Mouse (Mus musculus) neural tube, embryonic 14.5 days (tissue): ENCODE measurements around the gene Tspan14. TPM values are rescaled to one million over a fixed set of nuclear protein-coding genes. Genes with fewer than 3 reads are reported as not detected.
A peak's percentile ranks its signal among the peaks of the same experiment; 100 is the strongest.

ENCODE experiments used
- ATAC-seq: fragments of 200-750 bp; cut with Nextera tagmentation; 2 replicates; pipeline ENCODE4 v1.8.0; 2017; ENCODE audit warnings: low read depth, mild to moderate bottlenecking, moderate TSS enrichment, moderate library complexity
- H3K27ac ChIP-seq: fragments of 300-500 bp; sonication (generic); 2 replicates; pipeline ENCODE4 v1.5.1; 2014; ENCODE audit warnings: low read depth, mild to moderate bottlenecking, control low read depth, low read length, moderate library complexity, mixed read lengths
- H3K27me3 ChIP-seq: fragments of 300-500 bp; sonication (generic); 2 replicates; pipeline ENCODE4 v1.6.1; 2014; ENCODE audit warnings: low read length; ENCODE audit not compliant: control insufficient read depth, insufficient read depth
- H3K36me3 ChIP-seq: fragments of 300-500 bp; sonication (generic); 2 replicates; pipeline ENCODE4 v1.6.1; 2014; ENCODE audit warnings: low read length, mixed read lengths; ENCODE audit not compliant: control insufficient read depth, insufficient read depth
- H3K4me1 ChIP-seq: fragments of 300-500 bp; sonication (generic); 2 replicates; pipeline ENCODE4 v1.6.1; 2014; ENCODE audit warnings: low read length; ENCODE audit not compliant: control insufficient read depth, insufficient read depth
- H3K4me2 ChIP-seq: fragments of 300-500 bp; sonication (generic); 2 replicates; pipeline ENCODE4 v1.6.1; 2014; ENCODE audit warnings: mild to moderate bottlenecking, low read depth, low read length, control low read depth
- H3K4me3 ChIP-seq: fragments of 300-500 bp; sonication (generic); 2 replicates; pipeline ENCODE4 v1.5.1; 2014; ENCODE audit warnings: low read depth, low read length, control low read depth, mixed read lengths
- H3K9ac ChIP-seq: fragments of 300-500 bp; sonication (generic); replicated peaks from 2 replicates; pipeline ENCODE4 v1.6.1; 2014; ENCODE audit warnings: low read depth, mild to moderate bottlenecking, control low read depth, low read length, mixed read lengths
- H3K9me3 ChIP-seq: fragments of 300-500 bp; sonication (generic); 2 replicates; pipeline ENCODE4 v1.6.1; 2016; ENCODE audit warnings: low read length; ENCODE audit not compliant: control insufficient read depth
- WGBS: fragments of 180-500 bp; shearing (Covaris S2); extraction: QIAGEN DNeasy Blood & Tissue Kit; methylation state at CpG from one replicate; pipeline ENCODE4 v1.1.7; 2014; 5-methylcytosine and 5-hydroxymethylcytosine counted together
- polyA plus RNA-seq: library from polyadenylated mRNA; unstranded; fragments of >200 nt; fragmentation: Nextera tagmentation; extraction: Ambion mirVana; gene quantifications from 2 replicates; pipeline ENCODE4 v1.2.1, GENCODE M21; 2014

The Tspan14 gene
- polyA plus RNA-seq, 1 experiment from 2014 or later = 45.2 TPM

DNA sequence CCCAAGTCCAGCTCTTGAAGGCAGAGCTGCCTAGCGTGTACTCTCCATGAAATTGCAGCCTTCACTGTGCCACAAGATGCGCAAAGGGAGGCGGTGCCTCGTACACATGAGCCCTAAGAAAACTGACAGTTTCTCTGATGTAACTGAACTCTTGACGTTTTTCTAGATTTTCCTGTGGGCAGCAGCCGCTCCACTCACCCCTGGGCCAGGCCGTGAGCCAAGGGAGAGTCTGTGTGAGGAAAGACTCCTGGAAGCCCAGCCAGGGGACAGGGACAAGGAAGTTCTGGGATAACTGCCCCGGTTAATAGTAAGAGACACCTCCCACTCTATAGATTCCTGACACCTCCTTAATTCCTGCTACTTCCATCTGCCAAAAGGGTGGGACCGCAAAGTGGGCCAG lies 57.8 kb downstream of the Tspan14 start:
- H3K9me3 ChIP-seq = no peaks in the 10 kb centered on the region
- H3K36me3 ChIP-seq = peaks cover 55% of the 10 kb centered on the region
- H3K27ac ChIP-seq = no peak overlapping the region
- no peaks in the 10 kb centered on the region for H3K27me3 ChIP-seq
- 95% methylated on average over 9 of the region's 9 CpGs for WGBS
- ATAC-seq = no peak
- H3K9ac ChIP-seq = no peak overlapping the region
- no peak overlapping the region for H3K4me3 ChIP-seq
- H3K4me2 ChIP-seq = no peak overlapping the region
- H3K4me1 ChIP-seq = no peaks in the 10 kb centered on the region

DNA sequence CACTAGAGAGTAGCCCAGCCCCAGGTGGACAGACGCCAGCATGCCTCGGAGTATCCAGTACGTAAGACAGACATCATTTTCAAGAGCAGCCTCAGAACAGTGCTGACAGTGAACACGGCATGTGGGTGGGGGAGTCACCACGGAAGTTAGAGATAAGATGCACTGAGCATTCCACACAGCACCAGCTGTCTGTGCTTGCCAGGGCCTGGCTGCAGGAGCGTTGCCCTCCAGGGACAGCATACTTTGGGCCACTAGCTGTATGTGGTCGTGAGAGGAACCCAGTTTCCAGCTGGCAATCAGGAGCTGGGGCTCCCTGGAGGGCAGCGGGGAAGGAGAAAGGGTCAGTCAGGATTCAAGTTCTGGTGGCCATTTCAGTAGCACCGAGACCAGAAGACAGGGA lies 59.8 kb downstream of the Tspan14 start:
- Histone ChIP-seq H3K36me3 (peaks cover 48% of the 10 kb centered on the region), H3K4me1 (no peaks in the 10 kb centered on the region), H3K27me3 (no peaks in the 10 kb centered on the region), H3K27ac (no peak overlapping the region), H3K4me2 (no peak overlapping the region), H3K4me3 (no peak overlapping the region), H3K9ac (no peak overlapping the region), H3K9me3 (no peaks in the 10 kb centered on the region)
- WGBS = 88% methylated on average over 9 of the region's 9 CpGs
- no peak for ATAC-seq

- Histone ChIP-seq H3K9me3 (no peaks in the 10 kb centered on the region), H3K4me2 (no peak overlapping the region), H3K27me3 (no peaks in the 10 kb centered on the region), H3K4me1 (no peaks in the 10 kb centered on the region), H3K9ac (no peak overlapping the region), H3K36me3 (peaks cover 40% of the 10 kb centered on the region), H3K4me3 (no peak overlapping the region), H3K27ac (no peak overlapping the region)
- no peak for ATAC-seq
- 88% methylated on average over 8 of the region's 8 CpGs for WGBS
These were observed 60.8 kb downstream of the Tspan14 start for GRCm38 (mm10) chr14:40905813-40906212.

DNA sequence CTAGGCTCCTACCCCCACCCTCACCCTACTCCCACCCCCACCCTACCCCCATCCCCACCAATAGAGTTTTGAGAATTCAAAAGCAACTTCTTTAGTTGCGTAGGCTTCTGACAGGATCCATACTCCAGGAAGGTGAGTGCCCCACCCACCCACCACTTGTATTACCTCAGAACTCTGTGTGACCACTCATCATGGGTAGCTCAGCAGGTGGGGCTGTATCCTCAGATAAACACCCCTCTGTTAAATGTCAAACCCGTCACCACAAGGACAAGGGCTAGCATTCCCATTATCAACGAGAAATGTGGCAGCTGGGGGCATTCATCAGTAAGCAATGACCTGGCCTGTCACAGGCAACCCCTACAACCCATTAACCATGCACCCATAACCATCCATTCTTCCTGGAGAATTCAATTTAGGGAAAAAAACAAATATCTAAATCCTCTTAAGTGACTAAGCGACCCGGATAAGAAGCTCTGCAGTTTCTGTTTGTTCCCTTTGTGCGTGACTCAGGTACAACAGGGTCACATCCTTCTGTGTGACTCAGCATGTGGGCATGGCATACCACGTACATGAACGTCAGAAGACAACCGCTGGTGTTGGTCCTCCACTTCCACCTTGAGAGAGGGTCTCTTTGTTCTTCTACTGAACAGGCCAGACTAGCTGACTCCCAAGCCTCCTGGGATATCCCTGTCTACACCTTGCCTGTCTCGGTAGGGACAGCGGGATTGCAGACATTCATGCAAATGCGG lies 64.1 kb downstream of the Tspan14 start:
- Histone ChIP-seq H3K27me3 (no peaks in the 10 kb centered on the region), H3K4me3 (no peak overlapping the region), H3K4me1 (no peaks in the 10 kb centered on the region), H3K9ac (no peak overlapping the region), H3K36me3 (peaks cover 10% of the 10 kb centered on the region; the same call in 1 of the 2 replicates), H3K9me3 (no peaks in the 10 kb centered on the region), H3K27ac (no peak overlapping the region), H3K4me2 (no peak overlapping the region)
- WGBS = 70% methylated on average over 12 of the region's 12 CpGs
- ATAC-seq = no peak

GRCm38 (mm10) chr14:40900267-40900666 lies 66.3 kb downstream of the Tspan14 start:
- Histone ChIP-seq H3K27ac (no peak overlapping the region), H3K4me1 (no peaks in the 10 kb centered on the region), H3K4me3 (no peak overlapping the region), H3K9me3 (no peaks in the 10 kb centered on the region), H3K9ac (no peak overlapping the region), H3K27me3 (no peaks in the 10 kb centered on the region), H3K36me3 (no peaks in the 10 kb centered on the region), H3K4me2 (no peak overlapping the region)
- WGBS = 55% methylated on average over 2 of the region's 2 CpGs
- no peak for ATAC-seq

GRCm38 (mm10) chr14:40897916-40898315 lies 68.7 kb downstream of the Tspan14 start:
- ATAC-seq = no peak
- Histone ChIP-seq H3K27me3 (no peaks in the 10 kb centered on the region), H3K9me3 (no peaks in the 10 kb centered on the region), H3K27ac (no peak overlapping the region), H3K4me3 (no peak overlapping the region), H3K9ac (no peak overlapping the region), H3K4me1 (no peaks in the 10 kb centered on the region), H3K36me3 (no peaks in the 10 kb centered on the region), H3K4me2 (no peak overlapping the region)
- 84% methylated on average over 3 of the region's 3 CpGs for WGBS

DNA sequence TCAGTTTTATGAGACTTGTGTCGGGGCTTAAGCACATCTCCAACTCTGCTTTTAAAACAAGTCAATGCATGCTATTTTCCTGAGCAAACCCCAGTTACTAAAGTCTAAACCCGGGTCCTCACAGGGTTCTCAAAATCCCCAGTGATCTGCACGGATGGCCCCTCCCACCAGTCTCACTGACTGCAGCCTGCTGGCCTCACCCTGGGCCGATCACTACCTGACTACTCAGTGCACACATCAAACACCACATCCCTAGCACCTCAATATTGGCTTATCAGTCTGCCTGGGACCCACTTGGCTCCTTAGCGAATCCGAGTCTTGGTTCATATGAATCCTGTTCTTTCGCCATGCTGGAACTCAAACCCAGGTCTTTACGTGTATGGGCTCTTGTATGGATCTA lies 70.9 kb downstream of the Tspan14 start:
- Histone ChIP-seq H3K4me1 (no peaks in the 10 kb centered on the region), H3K36me3 (no peaks in the 10 kb centered on the region), H3K9me3 (no peaks in the 10 kb centered on the region), H3K27me3 (no peaks in the 10 kb centered on the region), H3K4me3 (no peak overlapping the region), H3K27ac (no peak overlapping the region), H3K9ac (no peak overlapping the region), H3K4me2 (no peak overlapping the region)
- 88% methylated on average over 8 of the region's 8 CpGs for WGBS
- no peak for ATAC-seq

DNA sequence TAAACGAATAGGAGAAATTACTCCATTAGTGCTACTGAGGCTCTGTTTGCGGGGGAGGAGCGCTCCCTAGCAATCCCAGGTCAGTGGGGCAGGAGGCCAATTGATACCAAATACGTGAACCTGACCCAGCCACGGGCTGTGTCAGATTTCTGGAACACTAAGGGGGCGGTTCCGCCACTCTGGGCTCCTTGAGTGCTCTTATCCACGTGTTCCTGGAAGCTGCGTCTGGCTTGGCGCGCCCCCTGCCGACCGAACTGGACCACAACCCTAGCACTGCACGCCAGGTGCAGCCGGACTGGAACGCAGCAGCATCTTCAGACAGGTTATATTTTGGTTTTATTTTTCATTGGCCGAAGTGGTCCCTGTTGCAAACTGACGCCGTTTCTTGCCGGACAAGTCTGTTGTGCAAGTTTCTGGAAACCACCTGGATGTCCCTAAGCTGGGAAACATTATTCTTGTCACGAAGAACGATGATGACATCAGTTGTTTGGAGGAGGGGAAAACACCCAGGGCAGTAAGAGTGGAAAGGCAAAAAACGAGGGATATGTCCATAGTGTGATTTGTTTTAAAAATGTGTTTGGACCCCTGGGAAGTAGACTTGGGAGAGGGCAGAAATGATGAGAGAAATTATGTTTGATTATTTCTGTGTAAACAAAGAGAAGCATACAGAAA lies 71.9 kb downstream of the Tspan14 start:
- Histone ChIP-seq H3K27me3 (no peaks in the 10 kb centered on the region), H3K4me3 (0 out of 2 replicates have a peak overlapping the region, but pooled peaks have one; percentile 0), H3K4me1 (no peaks in the 10 kb centered on the region), H3K9ac (no peak overlapping the region), H3K9me3 (no peaks in the 10 kb centered on the region), H3K27ac (no peak overlapping the region), H3K36me3 (no peaks in the 10 kb centered on the region), H3K4me2 (peak overlapping the region; percentile 28)
- 15% methylated on average over 23 of the region's 23 CpGs for WGBS
- ATAC-seq = peak; percentile 91

DNA sequence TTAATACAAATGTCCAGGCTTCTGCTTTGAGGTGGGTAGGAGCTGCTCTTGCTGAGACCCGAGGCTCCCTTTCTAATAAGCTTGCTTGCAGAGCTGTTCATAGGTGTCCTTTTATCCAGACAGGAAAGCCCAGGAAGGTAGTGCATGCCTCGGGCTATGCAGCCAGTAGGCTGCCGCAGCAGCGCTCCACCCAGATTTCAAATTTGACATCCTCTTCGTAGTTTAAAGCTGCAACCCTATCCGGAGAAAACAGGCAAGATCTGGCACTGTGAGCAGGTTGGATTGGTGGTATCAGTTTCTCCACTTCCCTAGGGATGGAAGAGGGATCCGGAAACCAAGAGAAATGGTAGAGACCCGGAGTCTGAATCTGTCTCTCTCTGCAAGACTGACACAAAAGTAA lies 72.7 kb downstream of the Tspan14 start:
- WGBS = 75% methylated on average over 8 of the region's 8 CpGs
- no peak overlapping the region for H3K9ac ChIP-seq
- no peaks in the 10 kb centered on the region for H3K36me3 ChIP-seq
- no peak overlapping the region for H3K4me3 ChIP-seq
- H3K4me2 ChIP-seq = peak overlapping the region; percentile 28; the same call in 1 of the 2 replicates
- 0 out of 2 replicates have a peak, but pooled peaks have one; percentile 6 for ATAC-seq
- H3K4me1 ChIP-seq = no peaks in the 10 kb centered on the region
- H3K9me3 ChIP-seq = no peaks in the 10 kb centered on the region
- H3K27me3 ChIP-seq = no peaks in the 10 kb centered on the region
- H3K27ac ChIP-seq = no peak overlapping the region
